Mouse (Mus musculus) lung, adult 2 months (tissue): ENCODE measurements at regions not wholly inside any gene's neighbourhood (a gene's known extent, or its start where the extent isn't known, plus 50 kb on each side); places are given as distances from the start of the nearest gene placed in this dataset.

ENCODE experiments used
- CTCF ChIP-seq: fragments of 200-500 bp; IDR thresholded peaks from 2 replicates; pipeline ENCODE4 v1.5.1; 2011; ENCODE audit warnings: mild to moderate bottlenecking, low read length, control low read depth; ENCODE audit not compliant: insufficient read depth
- POLR2A ChIP-seq: fragments of 200-500 bp; IDR thresholded peaks from 2 replicates; pipeline ENCODE4 v1.6.1; 2011; ENCODE audit warnings: low read depth, mild to moderate bottlenecking, control low read depth, low read length, borderline replicate concordance; ENCODE audit errors: extremely low read depth

DNA sequence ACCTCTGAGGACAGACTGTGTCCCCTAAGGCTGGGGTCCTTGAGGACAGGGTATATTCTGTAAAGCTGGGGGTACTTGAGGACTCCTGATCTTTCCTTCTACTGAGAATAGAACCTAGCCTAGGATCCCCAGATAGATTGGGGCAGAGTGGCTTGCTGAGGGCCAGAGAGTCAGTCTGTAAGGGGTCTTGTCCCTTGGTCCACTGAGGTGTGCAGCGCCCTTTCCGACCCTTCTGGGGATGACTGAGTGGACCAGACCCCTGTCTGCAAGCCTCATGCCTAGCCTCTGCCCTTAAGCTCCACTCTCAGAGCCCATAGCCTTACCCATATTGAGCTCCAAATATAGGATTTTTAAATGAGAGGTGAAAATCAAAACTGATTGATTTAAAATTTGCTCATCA is 152.2 kb upstream of the Mocs1 start:
- TF ChIP-seq CTCF (no peak), POLR2A (no peak)
